Mouse (Mus musculus): ENCODE measurements at regions not wholly inside any gene's neighbourhood (a gene's known extent, or its start where the extent isn't known, plus 50 kb on each side); places are given as distances from the start of the nearest gene placed in this dataset.

DNA sequence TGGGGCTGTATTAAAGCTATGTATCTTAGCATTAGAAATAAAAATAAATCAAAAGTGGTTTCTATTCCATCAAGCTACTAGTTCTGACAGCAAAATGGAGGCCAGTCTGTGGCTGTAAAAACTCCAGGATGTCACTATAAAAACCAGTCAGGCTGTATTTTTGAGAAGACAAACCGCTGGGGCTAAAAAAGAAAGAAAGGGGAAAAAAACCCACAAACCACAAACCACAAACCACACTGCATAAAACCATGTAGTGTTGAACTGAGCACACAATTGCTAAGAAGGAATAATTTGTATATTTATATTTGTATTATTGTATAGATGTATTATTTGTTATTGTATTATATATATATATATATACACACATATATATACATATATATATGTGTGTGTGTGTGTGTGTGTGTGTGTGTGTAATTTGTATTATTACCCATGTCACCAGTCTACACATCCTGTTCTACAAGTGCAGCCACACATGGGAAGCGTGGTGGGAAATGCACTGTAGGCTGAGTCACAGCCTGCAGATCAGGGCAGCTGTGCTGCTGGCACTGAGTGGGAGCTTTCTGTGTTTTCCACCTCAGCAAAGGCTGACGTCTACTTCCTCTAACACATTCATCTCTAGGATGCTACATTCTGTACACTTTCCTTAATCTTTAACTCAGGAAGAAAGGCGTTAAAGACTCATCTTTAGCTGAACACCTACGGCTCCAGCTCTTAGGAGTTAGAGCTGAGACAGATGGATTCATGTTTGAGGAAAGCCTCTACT, 113.4 kb upstream of the Azi2 start:
- TF ChIP-seq CTCF (conservative IDR thresholded peaks at IDR 0.05; ENCODE audit: low read length) (no peak), NANOG (IDR thresholded peaks at IDR 0.05; ENCODE audit: borderline replicate concordance, low read length) (no peak), POU5F1 (IDR thresholded peaks at IDR 0.05; ENCODE audit: borderline replicate concordance, low read length) (no peak)

Measured in E14TG2a.4 (cell line).